Mouse (Mus musculus): ENCODE results near the gene Sesn2. TPM values are rescaled to one million over a fixed set of nuclear protein-coding genes. Genes with fewer than 3 reads are reported as not detected.
A peak's percentile ranks its signal among the peaks of the same experiment; 100 is the strongest.

Sesn2 gene
- polyA plus RNA-seq, 1 experiment, result 21.5 TPM

- H3K36me3 ChIP-seq (ENCODE audit: control insufficient read depth, insufficient read depth), result peaks cover 59% of the 10 kb centered on the region
- H3K27me3 ChIP-seq (ENCODE audit: control insufficient read depth, insufficient read depth, insufficient read length), result no peaks in the 10 kb centered on the region
- TF ChIP-seq CTCF (IDR thresholded peaks at IDR 0.05; ENCODE audit: control insufficient read depth, insufficient read depth, insufficient read length), result no peak
- no peak for TF ChIP-seq FOSL1 (IDR thresholded peaks at IDR 0.05; ENCODE audit: insufficient read depth, low read length, poor library complexity, severe bottlenecking)
- TF ChIP-seq MYOG (IDR thresholded peaks at IDR 0.05; ENCODE audit: control insufficient read depth, extremely low read depth, insufficient read length), result no peak
- TF ChIP-seq MAX (IDR thresholded peaks at IDR 0.05), result no peak
- no peak for TF ChIP-seq USF1 (IDR thresholded peaks at IDR 0.05; ENCODE audit: low read depth)
- no peak for TF ChIP-seq CEBPB (IDR thresholded peaks at IDR 0.05; ENCODE audit: low read depth)
- no peak for TF ChIP-seq MYOD1 (IDR thresholded peaks at IDR 0.05; ENCODE audit: control insufficient read depth, insufficient read length, low read depth)
- peaks cover 38% of the 10 kb centered on the region for H3K79me3 ChIP-seq (ENCODE audit: low read depth)
- no peak overlapping the region for H3ac ChIP-seq (ENCODE audit: control insufficient read depth, insufficient read length, low read depth)
- no peak overlapping the region for H3K4me3 ChIP-seq (ENCODE audit: insufficient read depth, poor library complexity, severe bottlenecking)
- peaks cover 56% of the 10 kb centered on the region for H3K79me2 ChIP-seq (ENCODE audit: control insufficient read depth, insufficient read depth)
Observed at GRCm38 (mm10) chr4:132460225-132460624, 50.1 kb downstream of the Sesn2 start.

DNA sequence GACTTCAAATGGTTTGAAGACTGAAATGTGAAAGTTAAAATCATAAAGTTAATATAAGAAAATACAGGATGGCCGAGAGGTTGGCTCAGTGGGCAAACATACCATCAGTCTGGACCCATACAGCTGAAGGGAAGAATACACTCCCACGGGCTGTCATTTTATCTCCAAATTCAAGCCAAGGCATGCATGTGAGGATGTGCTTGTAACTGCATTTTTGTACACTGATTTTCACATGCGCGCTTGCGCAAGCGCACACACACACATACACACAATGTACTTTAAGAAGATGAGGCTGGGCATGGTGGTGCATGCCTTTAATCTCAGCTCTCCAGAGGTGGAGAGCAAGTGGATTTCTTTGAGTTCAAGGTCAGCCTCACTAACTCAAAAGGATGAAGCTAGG, 54.7 kb downstream of the Sesn2 start:
- Histone ChIP-seq H3K36me3 (ENCODE audit: control insufficient read depth, insufficient read depth) (peaks cover 41% of the 10 kb centered on the region), H3K27me3 (ENCODE audit: control insufficient read depth, insufficient read depth, insufficient read length) (no peaks in the 10 kb centered on the region), H3ac (ENCODE audit: control insufficient read depth, insufficient read length, low read depth) (no peak overlapping the region), H3K79me3 (ENCODE audit: low read depth) (peaks cover 10% of the 10 kb centered on the region), H3K4me3 (ENCODE audit: insufficient read depth, poor library complexity, severe bottlenecking) (no peak overlapping the region), H3K79me2 (ENCODE audit: control insufficient read depth, insufficient read depth) (peaks cover 24% of the 10 kb centered on the region)
- TF ChIP-seq MYOD1 (IDR thresholded peaks at IDR 0.05; ENCODE audit: control insufficient read depth, insufficient read length, low read depth) (no peak), CEBPB (IDR thresholded peaks at IDR 0.05; ENCODE audit: low read depth) (peak; percentile 17)

GRCm38 (mm10) chr4:132455146-132455545, 55.2 kb downstream of the Sesn2 start:
- Histone ChIP-seq H3K79me3 (ENCODE audit: low read depth) (peaks cover 6% of the 10 kb centered on the region), H3K27me3 (ENCODE audit: control insufficient read depth, insufficient read depth, insufficient read length) (no peaks in the 10 kb centered on the region), H3K79me2 (ENCODE audit: control insufficient read depth, insufficient read depth) (peaks cover 20% of the 10 kb centered on the region), H3K36me3 (ENCODE audit: control insufficient read depth, insufficient read depth) (peaks cover 37% of the 10 kb centered on the region), H3K4me3 (ENCODE audit: insufficient read depth, poor library complexity, severe bottlenecking) (no peak overlapping the region), H3ac (ENCODE audit: control insufficient read depth, insufficient read length, low read depth) (no peak overlapping the region)
- TF ChIP-seq USF1 (IDR thresholded peaks at IDR 0.05; ENCODE audit: low read depth) (no peak), MYOD1 (IDR thresholded peaks at IDR 0.05; ENCODE audit: control insufficient read depth, insufficient read length, low read depth) (no peak)

- TF ChIP-seq CEBPB (IDR thresholded peaks at IDR 0.05; ENCODE audit: low read depth) (no peak), USF1 (IDR thresholded peaks at IDR 0.05; ENCODE audit: low read depth) (no peak), MYOD1 (IDR thresholded peaks at IDR 0.05; ENCODE audit: control insufficient read depth, insufficient read length, low read depth) (no peak)
- no peak overlapping the region for H3ac ChIP-seq (ENCODE audit: control insufficient read depth, insufficient read length, low read depth)
- H3K27me3 ChIP-seq (ENCODE audit: control insufficient read depth, insufficient read depth, insufficient read length), result no peaks in the 10 kb centered on the region
- no peak overlapping the region for H3K4me3 ChIP-seq (ENCODE audit: insufficient read depth, poor library complexity, severe bottlenecking)
- H3K36me3 ChIP-seq (ENCODE audit: control insufficient read depth, insufficient read depth), result peaks cover 27% of the 10 kb centered on the region
- peaks cover 11% of the 10 kb centered on the region for H3K79me2 ChIP-seq (ENCODE audit: control insufficient read depth, insufficient read depth)
- H3K79me3 ChIP-seq (ENCODE audit: low read depth), result peaks cover 4% of the 10 kb centered on the region
Observed at GRCm38 (mm10) chr4:132454216-132454615, 56.1 kb downstream of the Sesn2 start.

DNA sequence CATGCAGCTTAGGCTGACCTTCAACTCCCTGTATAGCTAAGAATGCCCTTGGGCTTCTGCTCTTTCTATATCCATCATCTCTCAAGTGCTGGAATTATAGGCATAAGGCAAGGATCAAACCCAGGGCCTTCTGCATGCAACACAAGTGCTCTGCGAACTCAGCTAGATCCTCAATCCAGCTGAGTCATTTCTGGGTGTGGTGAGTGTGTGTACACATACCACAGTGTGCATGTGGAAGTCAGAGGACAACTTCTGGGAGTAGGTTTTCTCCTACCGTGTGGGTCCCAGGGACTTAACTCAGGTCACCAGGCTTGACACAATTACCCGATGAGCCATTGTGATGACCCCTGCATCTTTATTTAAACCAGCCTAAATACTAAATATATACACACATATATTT, 60.5 kb downstream of the Sesn2 start:
- H3K36me3 ChIP-seq (ENCODE audit: control insufficient read depth, insufficient read depth), result no peaks in the 10 kb centered on the region
- no peaks in the 10 kb centered on the region for H3K79me2 ChIP-seq (ENCODE audit: control insufficient read depth, insufficient read depth)
- no peak for TF ChIP-seq FOSL1 (IDR thresholded peaks at IDR 0.05; ENCODE audit: insufficient read depth, low read length, poor library complexity, severe bottlenecking)
- no peak for TF ChIP-seq CEBPB (IDR thresholded peaks at IDR 0.05; ENCODE audit: low read depth)
- no peak for TF ChIP-seq MYOG (IDR thresholded peaks at IDR 0.05; ENCODE audit: control insufficient read depth, extremely low read depth, insufficient read length)
- TF ChIP-seq CTCF (IDR thresholded peaks at IDR 0.05; ENCODE audit: control insufficient read depth, insufficient read depth, insufficient read length), result no peak
- TF ChIP-seq MYOD1 (IDR thresholded peaks at IDR 0.05; ENCODE audit: control insufficient read depth, insufficient read length, low read depth), result no peak
- no peak for TF ChIP-seq MAX (IDR thresholded peaks at IDR 0.05)
- no peak for TF ChIP-seq USF1 (IDR thresholded peaks at IDR 0.05; ENCODE audit: low read depth)
- H3K4me3 ChIP-seq (ENCODE audit: insufficient read depth, poor library complexity, severe bottlenecking), result no peak overlapping the region
- H3K27me3 ChIP-seq (ENCODE audit: control insufficient read depth, insufficient read depth, insufficient read length), result no peaks in the 10 kb centered on the region
- H3ac ChIP-seq (ENCODE audit: control insufficient read depth, insufficient read length, low read depth), result no peak overlapping the region
- H3K79me3 ChIP-seq (ENCODE audit: low read depth), result no peaks in the 10 kb centered on the region

DNA sequence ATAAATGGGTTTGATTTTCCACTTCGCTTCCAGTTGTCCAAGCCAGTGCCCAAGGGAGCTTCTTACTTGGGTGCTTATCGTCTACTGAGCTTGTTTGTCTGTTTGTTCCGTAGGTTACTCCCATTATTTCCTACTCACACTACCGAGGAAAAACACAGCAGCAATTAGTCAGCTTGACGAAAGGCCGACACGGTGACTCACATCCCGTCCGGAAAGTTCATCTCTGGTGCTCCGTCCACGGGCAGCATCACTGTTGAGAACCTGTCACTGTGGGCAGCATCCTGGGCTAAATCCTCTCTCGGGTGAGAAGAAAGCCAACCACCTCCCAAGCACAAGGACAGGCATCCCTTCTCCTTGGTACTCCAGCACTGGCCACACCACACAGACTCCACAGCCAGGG, 64.2 kb downstream of the Sesn2 start:
- Histone ChIP-seq H3K36me3 (ENCODE audit: control insufficient read depth, insufficient read depth) (no peaks in the 10 kb centered on the region), H3K79me3 (ENCODE audit: low read depth) (no peaks in the 10 kb centered on the region), H3K4me3 (ENCODE audit: insufficient read depth, poor library complexity, severe bottlenecking) (no peak overlapping the region), H3K27me3 (ENCODE audit: control insufficient read depth, insufficient read depth, insufficient read length) (no peaks in the 10 kb centered on the region), H3ac (ENCODE audit: control insufficient read depth, insufficient read length, low read depth) (peak overlapping the region; percentile 3), H3K79me2 (ENCODE audit: control insufficient read depth, insufficient read depth) (no peaks in the 10 kb centered on the region)
- TF ChIP-seq CEBPB (IDR thresholded peaks at IDR 0.05; ENCODE audit: low read depth) (no peak), MYOD1 (IDR thresholded peaks at IDR 0.05; ENCODE audit: control insufficient read depth, insufficient read length, low read depth) (peak; percentile 54), FOSL1 (IDR thresholded peaks at IDR 0.05; ENCODE audit: insufficient read depth, low read length, poor library complexity, severe bottlenecking) (peak; percentile 53)

Data from C2C12 (cell line).